ENCODE assay signal across 23 mouse cellular contexts in genomic region chr4:103010734-103011133, GRCm38 (mm10). TPM values are rescaled to one million over a fixed set of nuclear protein-coding genes. Genes with fewer than 3 reads are reported as not detected.
DNase-seq lines count a peak whose midpoint lies in the region.
"Had no signal": no experiment of that assay in that cellular context is flagged by ENCODE, and none has a peak within 500 bp of the region (broad histone marks: within the 10 kb centered on the region; RNA-seq: fewer than 3 reads in every experiment).

No protein-coding gene starts in this region.

- DNase-seq in cerebellum, adult 9-10 months = peak; percentile 6
- DNase-seq in cerebellum, adult 11 months = no peak
- peak; percentile 37 for DNase-seq in retina, postnatal 1 day
- DNase-seq in retina, embryonic 14.5 days (ENCODE audit: low spot score) = no peak
- peak; percentile 34 for DNase-seq in thymus, postnatal 0 days (ENCODE audit: low spot score)
- no peak for DNase-seq in thymus, postnatal 10 days (ENCODE audit: low spot score in 2 of 2)
- peak; percentile 55 for DNase-seq in thymus, postnatal 25 days
- DNase-seq in cerebellum, adult 18-20 months = no peak
- DNase-seq: adrenal gland, adult 8-10 months; adrenal gland, postnatal 14 days; adrenal gland, postnatal 36 days; B cell, adult 2 months; cerebellum, adult 2 months; cerebellum, adult 9-11 months; cerebellum, postnatal 25 days; forebrain, postnatal 0 days had no signal

RNA-seq across cellular contexts. Expression of gene Insl5, which starts 15.9 kb away (rescaled TPM):
- polyA plus RNA-seq in thymus, postnatal 0 days (2015; fragmentation: Nextera tagmentation; extraction: Ambion mirVana) = 13.6 and 17.9 TPM in 2 replicates
- polyA plus RNA-seq: activated CD4-positive, CD25-positive, alpha-beta regulatory T cell, adult 4 months; CD4-positive, CD25-positive, alpha-beta regulatory T cell, adult 4 months; embryonic facial prominence, embryonic 14.5 days; forebrain, embryonic 11.5 days; forebrain, embryonic 15.5 days; forebrain, postnatal 0 days; G1E; Patski had no signal

RNA-seq across cellular contexts. Expression of gene Tctex1d1, which starts 32.3 kb away (rescaled TPM):
- 52.0 and 62.1 TPM in 2 replicates for polyA plus RNA-seq in thymus, postnatal 0 days (2015; fragmentation: Nextera tagmentation; extraction: Ambion mirVana)
- polyA plus RNA-seq: CD4-positive, CD25-positive, alpha-beta regulatory T cell, adult 4 months; G1E; Patski had no signal

Comparison
In these comparisons a context has a peak if more than half of its experiments do, and no peak if none do; other contexts are left out.
1. DNase-seq: peak in cerebellum, adult 9-10 months (single experiment), retina, postnatal 1 day (single experiment), thymus, postnatal 0 days (single experiment) and thymus, postnatal 25 days (single experiment); none in cerebellum, adult 11 months (single experiment), retina, embryonic 14.5 days (single experiment), thymus, postnatal 10 days (0 of 2) and cerebellum, adult 18-20 months (0 of 2).